Mouse (Mus musculus) kidney, postnatal 0 days (tissue): ENCODE results near the gene Gm10282. TPM values are rescaled to one million over a fixed set of nuclear protein-coding genes. Genes with fewer than 3 reads are reported as not detected.

ENCODE experiments used
- ATAC-seq: fragments of 200-750 bp; cut with Nextera tagmentation; replicated peaks from 2 replicates; pipeline ENCODE4 v1.8.0; 2017; ENCODE audit warnings: low read depth, moderate number of reproducible peaks, moderate TSS enrichment, moderate library complexity; ENCODE audit not compliant: low FRiP score
- DNase-seq: peaks from one replicate; pipeline ENCODE4 v3.0.0-alpha.2; 2016; ENCODE audit warnings: low spot score
- H3K27ac ChIP-seq: fragments of 300-500 bp; sonication (generic); 2 replicates; pipeline ENCODE4 v1.5.1; 2014; ENCODE audit warnings: mild to moderate bottlenecking
- H3K27me3 ChIP-seq: fragments of 300-500 bp; sonication (generic); 2 replicates; pipeline ENCODE4 v1.6.1; 2014; ENCODE audit warnings: low read length, mixed read lengths; ENCODE audit not compliant: insufficient read depth
- H3K36me3 ChIP-seq: fragments of 300-500 bp; sonication (generic); 2 replicates; pipeline ENCODE4 v1.6.1; 2014; ENCODE audit warnings: low read length, mixed read lengths; ENCODE audit not compliant: insufficient read depth
- H3K4me1 ChIP-seq: fragments of 300-500 bp; sonication (generic); replicated peaks from 2 replicates; pipeline ENCODE4 v1.6.1; 2014; ENCODE audit warnings: antibody characterized with exemption, low read length, mixed read lengths; ENCODE audit not compliant: insufficient read depth
- H3K4me2 ChIP-seq: fragments of 300-500 bp; sonication (generic); 2 replicates; pipeline ENCODE4 v1.6.1; 2014; ENCODE audit warnings: mild to moderate bottlenecking, low read length, moderate library complexity, mixed read lengths
- H3K4me3 ChIP-seq: fragments of 300-500 bp; sonication (generic); replicated peaks from 2 replicates; pipeline ENCODE4 v1.5.1; 2014; ENCODE audit warnings: low read depth, low read length
- H3K9ac ChIP-seq: fragments of 300-500 bp; sonication (generic); 2 replicates; pipeline ENCODE4 v1.6.1; 2014; ENCODE audit warnings: low read depth, low read length
- H3K9me3 ChIP-seq: fragments of 300-500 bp; sonication (generic); replicated peaks from 2 replicates; pipeline ENCODE4 v1.6.1; 2016; ENCODE audit warnings: low read length, inconsistent platforms, mixed read lengths
- CTCF ChIP-seq: IDR thresholded peaks from 2 replicates; pipeline ENCODE4 v1.5.1; 2016; ENCODE audit warnings: antibody characterized with exemption, low read depth, mild to moderate bottlenecking, moderate library complexity
- WGBS: fragments of 180-500 bp; shearing (Covaris S2); extraction: QIAGEN DNeasy Blood & Tissue Kit; methylation state at CpG from one replicate; pipeline ENCODE4 v1.1.7; 2014; 5-methylcytosine and 5-hydroxymethylcytosine counted together
- polyA plus RNA-seq: library from polyadenylated mRNA; unstranded; fragments of >200 nt; fragmentation: Nextera tagmentation; extraction: Ambion mirVana; gene quantifications from 2 replicates; pipeline ENCODE4 v1.2.1, GENCODE M21; 2015

Gene Gm10282
- polyA plus RNA-seq, 1 experiment from 2014 or later: 22.8 TPM

DNA sequence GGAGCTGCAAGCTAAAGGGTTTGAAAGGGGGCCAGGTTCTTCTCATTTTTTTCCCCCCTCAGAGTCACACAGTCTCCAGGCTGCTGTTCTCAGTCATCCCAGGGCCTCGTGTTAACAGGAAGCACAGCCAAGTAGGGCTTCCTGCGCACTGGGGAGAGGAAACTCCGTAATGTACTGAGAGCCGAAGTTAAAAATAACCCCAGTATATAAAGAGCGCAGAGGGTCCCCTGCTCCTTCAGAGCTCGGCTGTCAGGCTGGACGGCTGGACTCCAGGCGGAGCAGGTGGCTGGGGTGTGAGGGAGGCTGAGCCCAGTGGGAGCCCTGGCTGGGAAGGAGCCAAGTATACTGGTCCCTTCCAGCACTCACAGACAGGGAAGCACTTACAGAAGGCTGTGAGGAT is 9.4 kb downstream of the Gm10282 start:
- peak; percentile 77 for ATAC-seq
- 0 out of 2 replicates have a peak overlapping the region, but pooled peaks have one; percentile 21 for H3K4me2 ChIP-seq
- no peaks in the 10 kb centered on the region for H3K9me3 ChIP-seq
- no peak overlapping the region for H3K9ac ChIP-seq
- H3K36me3 ChIP-seq: no peaks in the 10 kb centered on the region
- peak overlapping the region; percentile 68 for H3K27ac ChIP-seq
- H3K27me3 ChIP-seq: no peaks in the 10 kb centered on the region
- H3K4me3 ChIP-seq: no peak overlapping the region
- 32% methylated on average over 8 of the region's 8 CpGs for WGBS
- no peaks in the 10 kb centered on the region for H3K4me1 ChIP-seq
- no peak for TF ChIP-seq CTCF
- peak; percentile 92 for DNase-seq

DNA sequence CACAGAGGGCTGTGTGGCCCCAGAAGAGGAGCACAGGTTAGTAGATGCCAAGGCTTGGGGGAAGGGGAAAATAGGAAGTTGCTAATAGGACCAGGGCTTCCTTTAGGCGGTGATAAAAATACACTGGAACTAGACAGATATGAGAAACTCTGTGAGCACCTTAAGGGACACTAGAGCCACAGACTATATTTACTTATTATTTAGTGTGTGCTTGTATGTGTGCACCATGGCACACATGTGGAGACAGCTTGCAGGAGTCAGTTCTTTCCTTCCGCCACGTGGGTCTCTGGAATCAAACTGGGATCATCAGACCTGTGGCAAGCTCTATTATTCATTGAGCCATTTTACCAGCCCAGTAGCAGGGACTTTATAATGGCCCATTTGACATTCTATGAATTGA is 9.9 kb downstream of the Gm10282 start:
- no peak overlapping the region for H3K4me2 ChIP-seq
- no peaks in the 10 kb centered on the region for H3K9me3 ChIP-seq
- DNase-seq: no peak
- no peak for TF ChIP-seq CTCF
- peak overlapping the region; percentile 68 for H3K27ac ChIP-seq
- no peaks in the 10 kb centered on the region for H3K36me3 ChIP-seq
- no peaks in the 10 kb centered on the region for H3K4me1 ChIP-seq
- H3K27me3 ChIP-seq: no peaks in the 10 kb centered on the region
- ATAC-seq: no peak
- no peak overlapping the region for H3K9ac ChIP-seq
- 64% methylated on average over 3 of the region's 3 CpGs for WGBS
- H3K4me3 ChIP-seq: no peak overlapping the region

DNA sequence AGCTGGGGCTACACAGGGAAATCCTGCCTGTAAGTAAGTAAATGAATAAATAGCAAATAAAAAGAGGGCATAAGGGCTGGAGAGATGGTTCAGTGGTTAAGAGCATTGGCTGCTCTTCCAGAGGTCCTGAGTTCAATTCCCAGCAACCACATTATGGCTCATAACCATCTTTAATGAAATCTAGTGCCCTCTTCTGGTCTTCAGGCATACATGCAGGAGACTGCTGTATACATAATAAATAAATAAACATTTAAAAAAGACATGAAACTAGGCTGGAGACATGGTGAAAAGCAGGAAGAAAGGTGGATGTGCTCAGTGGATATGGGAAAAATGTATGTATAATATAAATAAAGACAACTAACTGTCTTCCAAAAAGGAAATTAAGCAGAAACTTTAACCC is 11.8 kb downstream of the Gm10282 start:
- ATAC-seq (no peak), DNase-seq (no peak)
- no peak overlapping the region for H3K9ac ChIP-seq
- H3K27ac ChIP-seq: no peak overlapping the region
- H3K9me3 ChIP-seq: no peaks in the 10 kb centered on the region
- H3K4me2 ChIP-seq: no peak overlapping the region
- no peak for TF ChIP-seq CTCF
- no peaks in the 10 kb centered on the region for H3K27me3 ChIP-seq
- H3K4me1 ChIP-seq: no peaks in the 10 kb centered on the region
- no peaks in the 10 kb centered on the region for H3K36me3 ChIP-seq
- H3K4me3 ChIP-seq: no peak overlapping the region

DNA sequence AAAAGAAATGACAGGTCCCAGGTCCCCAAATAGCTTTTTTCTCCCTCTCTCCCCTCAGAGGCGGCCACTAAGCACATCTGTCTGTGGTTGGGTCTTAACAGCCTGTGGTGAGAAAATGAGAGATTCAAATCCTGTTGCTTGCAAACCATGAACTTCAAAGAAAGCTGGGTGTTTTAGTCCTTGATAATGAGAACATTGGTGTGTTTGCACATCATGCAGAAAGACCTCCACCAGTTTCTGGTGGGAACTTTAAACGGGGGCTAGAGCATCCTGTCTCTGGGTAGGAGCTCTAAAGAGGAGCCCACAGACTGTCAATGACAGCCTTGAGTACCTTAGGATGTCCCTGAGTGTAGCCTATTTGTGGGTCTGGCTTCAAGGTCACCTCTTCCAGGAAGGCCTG is 14.0 kb downstream of the Gm10282 start:
- Histone ChIP-seq H3K9me3 (no peaks in the 10 kb centered on the region), H3K27me3 (no peaks in the 10 kb centered on the region), H3K4me2 (no peak overlapping the region), H3K4me3 (no peak overlapping the region), H3K27ac (no peak overlapping the region), H3K36me3 (no peaks in the 10 kb centered on the region), H3K9ac (no peak overlapping the region), H3K4me1 (no peaks in the 10 kb centered on the region)
- no peak for ATAC-seq
- TF ChIP-seq CTCF: no peak
- DNase-seq: no peak
- 76% methylated on average over 2 of the region's 2 CpGs for WGBS

DNA sequence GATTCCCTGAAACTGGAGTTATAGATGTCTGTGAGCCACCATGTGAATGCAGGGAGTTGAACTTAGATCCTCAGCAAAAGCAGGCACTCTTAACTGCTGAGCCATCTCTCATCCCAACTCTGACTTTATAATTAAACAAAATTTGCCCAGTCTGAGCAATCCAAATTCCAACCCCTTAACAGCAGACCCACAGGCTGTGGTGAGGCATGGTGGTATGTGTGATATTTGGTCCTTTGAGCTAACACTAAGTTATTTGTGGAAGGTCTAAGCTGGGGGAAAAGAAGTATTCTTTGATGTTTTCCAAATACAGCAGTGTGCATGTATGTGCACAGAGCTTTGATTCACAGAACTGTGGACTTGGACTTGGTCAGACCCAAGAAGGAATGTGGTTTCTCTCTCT is 16.0 kb downstream of the Gm10282 start:
- Histone ChIP-seq H3K27me3 (no peaks in the 10 kb centered on the region), H3K9ac (no peak overlapping the region), H3K27ac (no peak overlapping the region), H3K9me3 (no peaks in the 10 kb centered on the region), H3K4me2 (no peak overlapping the region), H3K4me1 (no peaks in the 10 kb centered on the region), H3K4me3 (no peak overlapping the region), H3K36me3 (no peaks in the 10 kb centered on the region)
- no peak for TF ChIP-seq CTCF
- no peak for DNase-seq
- ATAC-seq: no peak

DNA sequence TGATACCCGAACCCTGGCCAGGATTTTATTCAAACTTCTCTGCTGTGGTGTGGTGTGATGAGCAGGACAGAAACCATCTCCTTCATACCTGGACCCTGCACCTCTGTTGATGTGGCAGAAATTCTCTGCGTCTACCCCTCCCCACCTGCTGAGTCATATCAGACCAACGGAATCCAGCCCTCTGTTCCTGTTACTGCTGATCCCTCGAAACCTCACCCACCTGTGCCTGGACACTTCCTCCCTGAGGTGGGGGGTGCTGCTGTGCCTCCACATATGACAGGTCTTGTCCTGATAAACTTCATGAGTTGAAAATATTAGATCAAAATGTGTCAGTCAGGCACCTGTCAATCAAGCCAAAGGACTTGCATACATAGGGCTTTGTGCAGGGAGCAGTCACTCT is 19.8 kb downstream of the Gm10282 start:
- no peak for TF ChIP-seq CTCF

DNA sequence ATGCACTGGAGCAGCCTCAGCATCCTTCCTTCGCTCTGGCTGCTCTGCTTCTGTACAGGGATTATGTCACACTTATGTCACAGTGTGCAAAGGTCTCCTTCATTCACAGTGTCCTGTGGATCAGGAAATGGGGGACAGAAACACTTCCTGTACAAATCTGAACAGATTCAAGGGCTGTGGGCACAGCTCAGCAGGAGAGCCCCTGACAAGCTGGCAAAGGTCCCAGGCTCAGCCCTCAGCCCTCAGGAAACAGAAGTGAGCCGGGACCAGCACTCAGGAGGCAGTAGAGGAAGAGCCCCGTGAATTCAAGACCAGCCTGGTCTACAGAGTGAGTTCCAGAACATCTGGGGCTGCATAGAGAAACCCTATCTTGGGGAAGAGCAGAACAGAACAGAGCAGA is 23.4 kb downstream of the Gm10282 start:
- TF ChIP-seq CTCF: no peak
- Histone ChIP-seq H3K4me2 (no peak overlapping the region), H3K27ac (no peak overlapping the region), H3K9me3 (no peaks in the 10 kb centered on the region), H3K4me1 (no peaks in the 10 kb centered on the region), H3K36me3 (no peaks in the 10 kb centered on the region), H3K9ac (no peak overlapping the region), H3K27me3 (no peaks in the 10 kb centered on the region), H3K4me3 (no peak overlapping the region)
- DNase-seq (peak; percentile 42), ATAC-seq (0 out of 2 replicates have a peak, but pooled peaks have one; percentile 40)
- whole genome bisulfite sequencing: 36% methylated on average over 3 of the region's 3 CpGs

More for the DNA sequence above, 19.8 kb downstream of the Gm10282 start:
- Histone ChIP-seq H3K4me3 (no peak overlapping the region), H3K9ac (no peak overlapping the region), H3K27me3 (no peaks in the 10 kb centered on the region), H3K9me3 (no peaks in the 10 kb centered on the region), H3K36me3 (no peaks in the 10 kb centered on the region), H3K4me2 (no peak overlapping the region), H3K4me1 (no peaks in the 10 kb centered on the region), H3K27ac (no peak overlapping the region)
- ATAC-seq (no peak), DNase-seq (no peak)
- WGBS: 64% methylated on average over 4 of the region's 4 CpGs
